Mouse (Mus musculus) stomach, embryonic 16.5 days (tissue): ENCODE measurements around the gene Ppm1e. TPM values are rescaled to one million over a fixed set of nuclear protein-coding genes. Genes with fewer than 3 reads are reported as not detected.

Experiments used
- ATAC-seq: fragments of 200-750 bp; cut with Nextera tagmentation; 2 replicates; pipeline ENCODE4 v1.8.0; 2017; ENCODE audit warnings: moderate number of reproducible peaks, moderate TSS enrichment; ENCODE audit not compliant: insufficient read depth, low FRiP score
- H3K27ac ChIP-seq: fragments of 300-500 bp; sonication (generic); 2 replicates; pipeline ENCODE4 v1.5.1; 2014; ENCODE audit warnings: low read length
- H3K27me3 ChIP-seq: fragments of 300-500 bp; sonication (generic); 2 replicates; pipeline ENCODE4 v1.6.1; 2014; ENCODE audit warnings: low read length, control low read depth, mixed read lengths; ENCODE audit not compliant: control insufficient read depth, insufficient read depth
- H3K36me3 ChIP-seq: fragments of 300-500 bp; sonication (generic); 2 replicates; pipeline ENCODE4 v1.6.1; 2014; ENCODE audit warnings: low read length; ENCODE audit not compliant: control insufficient read depth, insufficient read depth
- H3K4me1 ChIP-seq: fragments of 300-500 bp; sonication (generic); 2 replicates; pipeline ENCODE4 v1.6.1; 2014; ENCODE audit warnings: low read length, control low read depth, mixed read lengths; ENCODE audit not compliant: control insufficient read depth, insufficient read depth
- H3K4me2 ChIP-seq: fragments of 300-500 bp; sonication (generic); 2 replicates; pipeline ENCODE4 v1.6.1; 2014; ENCODE audit warnings: low read depth, low read length, mixed read lengths
- H3K4me3 ChIP-seq: fragments of 300-500 bp; sonication (generic); replicated peaks from 2 replicates; pipeline ENCODE4 v1.5.1; 2014; ENCODE audit warnings: mild to moderate bottlenecking, low read length
- H3K9ac ChIP-seq: fragments of 300-500 bp; sonication (generic); 2 replicates; pipeline ENCODE4 v1.6.1; 2014; ENCODE audit warnings: low read length
- H3K9me3 ChIP-seq: fragments of 300-500 bp; sonication (generic); replicated peaks from 2 replicates; pipeline ENCODE4 v1.6.1; 2016; ENCODE audit warnings: low read length, control low read depth; ENCODE audit not compliant: control insufficient read depth
- WGBS: fragments of 180-500 bp; shearing (Covaris S2); extraction: QIAGEN DNeasy Blood & Tissue Kit; methylation state at CpG from one replicate; pipeline ENCODE4 v1.1.7; 2014; 5-methylcytosine and 5-hydroxymethylcytosine counted together
- polyA plus RNA-seq: library from polyadenylated mRNA; unstranded; fragments of >200 nt; fragmentation: Nextera tagmentation; extraction: Ambion mirVana; gene quantifications from 2 replicates; pipeline ENCODE4 v1.2.1, GENCODE M21; 2015

Ppm1e gene
- polyA plus RNA-seq, 1 experiment from 2014 or later: 1.9 TPM

GRCm38 (mm10) chr11:87234743-87235485, 123.9 kb downstream of the Ppm1e start:
- 89% methylated on average over 12 of the region's 12 CpGs for WGBS
- no peak overlapping the region for H3K9ac ChIP-seq
- no peaks in the 10 kb centered on the region for H3K9me3 ChIP-seq
- no peaks in the 10 kb centered on the region for H3K4me1 ChIP-seq
- H3K4me2 ChIP-seq: no peak overlapping the region
- H3K4me3 ChIP-seq: no peak overlapping the region
- H3K27ac ChIP-seq: no peak overlapping the region
- ATAC-seq: no peak
- no peaks in the 10 kb centered on the region for H3K27me3 ChIP-seq
- H3K36me3 ChIP-seq: no peaks in the 10 kb centered on the region

DNA sequence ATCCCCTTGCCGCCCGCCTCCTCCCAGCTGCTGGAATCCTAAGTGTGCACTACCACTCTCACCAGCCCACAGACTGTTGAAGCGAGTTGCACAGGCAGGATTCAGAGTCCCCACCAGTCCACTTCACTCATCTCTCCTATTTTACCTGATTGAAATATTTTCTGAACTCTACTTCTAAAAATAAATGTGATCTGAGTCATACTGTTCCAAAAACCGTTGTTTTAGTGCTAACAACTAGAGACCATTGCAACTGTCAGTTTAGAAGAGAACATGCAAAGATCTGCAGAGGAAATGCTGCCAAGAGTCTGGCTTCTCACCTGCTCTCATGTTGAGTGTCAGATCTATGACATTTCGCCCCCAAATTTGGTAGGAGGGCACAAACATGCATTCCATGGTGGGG, 125.4 kb downstream of the Ppm1e start:
- H3K36me3 ChIP-seq: no peaks in the 10 kb centered on the region
- H3K27me3 ChIP-seq: no peaks in the 10 kb centered on the region
- no peak overlapping the region for H3K27ac ChIP-seq
- no peak overlapping the region for H3K4me2 ChIP-seq
- H3K9me3 ChIP-seq: no peaks in the 10 kb centered on the region
- 88% methylated on average over 5 of the region's 5 CpGs for WGBS
- no peak for ATAC-seq
- H3K4me3 ChIP-seq: no peak overlapping the region
- no peaks in the 10 kb centered on the region for H3K4me1 ChIP-seq
- no peak overlapping the region for H3K9ac ChIP-seq

DNA sequence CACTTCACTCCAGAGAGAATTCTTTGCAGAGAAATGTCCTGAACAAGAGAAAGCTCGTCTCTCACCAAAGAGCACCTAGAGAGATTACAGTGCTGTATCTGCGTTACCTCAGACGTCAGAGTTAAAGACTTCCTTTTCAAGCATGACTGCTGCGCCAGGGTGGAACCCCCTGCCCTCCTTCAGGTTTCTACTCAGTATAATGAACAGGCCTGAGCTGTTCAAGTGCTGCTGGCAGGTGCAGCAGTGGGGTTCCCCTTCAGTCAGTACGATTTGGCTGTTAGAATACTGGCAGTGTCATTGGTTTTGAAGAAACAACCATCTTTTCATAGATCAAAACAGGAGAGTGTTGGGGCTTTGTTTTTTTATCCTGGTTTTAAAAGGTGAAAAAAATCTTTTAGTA, 131.8 kb downstream of the Ppm1e start:
- H3K9ac ChIP-seq: no peak overlapping the region
- H3K27ac ChIP-seq: no peak overlapping the region
- no peak for ATAC-seq
- no peak overlapping the region for H3K4me2 ChIP-seq
- no peak overlapping the region for H3K4me3 ChIP-seq
- H3K36me3 ChIP-seq: no peaks in the 10 kb centered on the region
- H3K9me3 ChIP-seq: no peaks in the 10 kb centered on the region
- WGBS: 84% methylated on average over 5 of the region's 5 CpGs
- H3K27me3 ChIP-seq: no peaks in the 10 kb centered on the region
- H3K4me1 ChIP-seq: no peaks in the 10 kb centered on the region

DNA sequence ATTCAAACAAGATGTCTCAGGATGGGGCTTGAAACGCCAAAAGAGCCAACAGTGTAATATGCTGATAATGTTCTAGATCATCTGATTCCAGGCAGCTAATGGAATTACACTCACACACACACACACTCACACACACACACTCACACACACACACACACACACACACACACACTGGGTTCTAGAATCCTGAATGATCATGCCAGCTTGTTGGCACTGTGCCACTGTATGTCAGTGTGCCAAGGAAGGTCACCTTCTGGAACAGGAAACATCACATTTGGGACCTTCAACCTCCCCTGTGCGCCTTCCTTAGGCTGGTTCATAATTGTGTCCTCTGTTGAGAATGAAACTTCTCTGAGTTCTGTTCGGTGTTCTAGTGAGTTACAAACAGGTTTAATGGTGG, 136.1 kb downstream of the Ppm1e start:
- Histone ChIP-seq H3K27me3 (no peaks in the 10 kb centered on the region), H3K27ac (no peak overlapping the region), H3K9me3 (no peaks in the 10 kb centered on the region), H3K36me3 (no peaks in the 10 kb centered on the region), H3K4me2 (no peak overlapping the region), H3K4me1 (no peaks in the 10 kb centered on the region), H3K9ac (no peak overlapping the region), H3K4me3 (no peak overlapping the region)
- WGBS: 73% methylated on average over 3 of the region's 3 CpGs
- no peak for ATAC-seq

- 70% methylated on average over 5 of the region's 5 CpGs for WGBS
- Histone ChIP-seq H3K4me2 (no peak overlapping the region), H3K27ac (no peak overlapping the region), H3K36me3 (no peaks in the 10 kb centered on the region), H3K4me3 (no peak overlapping the region), H3K27me3 (no peaks in the 10 kb centered on the region), H3K4me1 (no peaks in the 10 kb centered on the region), H3K9me3 (no peaks in the 10 kb centered on the region), H3K9ac (no peak overlapping the region)
- ATAC-seq: no peak
Observed at GRCm38 (mm10) chr11:87212313-87212712, 146.5 kb downstream of the Ppm1e start.

Other genes starting within 250 kb of the Ppm1e start
- 42.4 and 47.2 TPM in 2 replicates for gene Ska2, start 249.8 kb downstream of the Ppm1e start, polyA plus RNA-seq
- 21.0 and 22.7 TPM in 2 replicates for gene Trim37, start 231.9 kb downstream of the Ppm1e start, polyA plus RNA-seq
- gene Rad51c, start 45.9 kb upstream of the Ppm1e start, polyA plus RNA-seq: 6.3 and 7.1 TPM in 2 replicates
- gene Tex14, start 46.0 kb upstream of the Ppm1e start, polyA plus RNA-seq: 0.36 and 1.0 TPM in 2 replicates
- not detected in 2 replicates for gene Gm11492, start 207.6 kb upstream of the Ppm1e start, polyA plus RNA-seq
- 25.1 and 26.7 TPM in 2 replicates for gene Sept4, start 209.9 kb upstream of the Ppm1e start, polyA plus RNA-seq
- gene Mtmr4, start 233.1 kb upstream of the Ppm1e start, polyA plus RNA-seq: 27.0 and 28.6 TPM in 2 replicates